Mouse (Mus musculus) cortical plate, adult 2 months (tissue): ENCODE results near the gene Tspan4. TPM values are rescaled to one million over a fixed set of nuclear protein-coding genes. Genes with fewer than 3 reads are reported as not detected.

ENCODE experiments used
- H3K27ac ChIP-seq: fragments of 200-500 bp; 2 replicates; pipeline ENCODE4 v1.5.1; 2012; ENCODE audit warnings: low read length, control low read depth, inconsistent platforms; ENCODE audit not compliant: insufficient read depth
- H3K4me1 ChIP-seq: fragments of 200-500 bp; 2 replicates; pipeline ENCODE4 v1.6.1; 2011; ENCODE audit warnings: low read length; ENCODE audit not compliant: control insufficient read depth, insufficient read depth
- H3K4me3 ChIP-seq: fragments of 200-500 bp; 2 replicates; pipeline ENCODE4 v1.5.1; 2011; ENCODE audit warnings: mild to moderate bottlenecking, low read length, control low read depth; ENCODE audit not compliant: insufficient read depth
- CTCF ChIP-seq: fragments of 200-500 bp; IDR thresholded peaks from 2 replicates; pipeline ENCODE4 v1.5.1; 2011; ENCODE audit warnings: mild to moderate bottlenecking, control low read depth, low read length; ENCODE audit not compliant: insufficient read depth; ENCODE audit errors: extremely low read depth
- POLR2A ChIP-seq: fragments of 200-500 bp; IDR thresholded peaks from 2 replicates; pipeline ENCODE4 v1.6.1; 2011; ENCODE audit warnings: mild to moderate bottlenecking, low read length, control low read depth; ENCODE audit not compliant: insufficient read depth; ENCODE audit errors: extremely low read depth
- polyA plus RNA-seq: library from polyadenylated mRNA; depleted of rRNA; stranded (reverse); fragments of >200 nt; gene quantifications from 2 replicates; pipeline ENCODE4 v1.2.3, GENCODE M21; 2012

Tspan4 gene
- polyA plus RNA-seq, 1 experiment: 33.0 TPM

DNA sequence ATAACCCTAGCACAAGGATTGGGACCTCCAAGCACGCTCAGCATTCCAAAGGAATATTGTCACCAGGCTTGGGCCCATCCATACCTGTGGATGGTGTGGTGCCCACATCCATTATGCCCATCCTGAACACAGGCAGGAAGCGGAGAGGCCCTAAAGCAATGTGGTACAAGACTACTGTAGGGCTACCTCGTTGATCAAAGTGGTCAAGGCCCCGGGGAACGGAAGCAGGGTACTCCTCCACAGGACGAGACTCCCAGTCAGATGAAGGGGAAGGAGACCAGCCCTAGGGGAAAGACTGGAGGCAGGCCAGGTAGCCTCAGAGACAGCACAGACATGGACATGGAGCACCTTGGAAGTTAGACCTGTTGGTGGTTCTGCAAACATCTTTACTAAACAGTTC is 2.3 kb upstream of the Tspan4 start:
- Histone ChIP-seq H3K4me3 (no peak overlapping the region), H3K4me1 (peaks cover 12% of the 10 kb centered on the region), H3K27ac (no peak overlapping the region)
- TF ChIP-seq POLR2A (no peak), CTCF (no peak)

DNA sequence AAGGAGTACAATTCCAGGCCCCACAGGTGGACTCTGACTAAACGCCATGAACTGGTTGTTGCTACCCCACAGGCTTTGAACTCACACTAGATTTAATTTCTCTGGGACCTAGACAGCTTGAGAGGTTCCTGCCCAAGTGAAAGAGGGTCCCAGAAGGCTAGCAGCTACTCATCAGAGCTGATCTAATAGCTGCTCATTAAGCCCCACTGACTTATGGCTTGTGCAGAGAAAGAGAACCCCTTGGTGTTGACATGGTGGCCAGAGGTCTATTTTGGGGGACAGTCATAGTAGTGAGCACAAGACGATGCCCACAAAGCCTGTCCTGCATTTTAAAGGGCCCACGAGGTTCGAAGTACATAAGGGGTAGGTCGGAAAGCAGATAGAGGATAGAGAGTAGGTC is 880 bp upstream of the Tspan4 start:
- peak overlapping the region; percentile 81 for H3K4me3 ChIP-seq
- H3K27ac ChIP-seq: no peak overlapping the region
- TF ChIP-seq POLR2A: no peak
- no peak for TF ChIP-seq CTCF
- H3K4me1 ChIP-seq: peaks cover 8% of the 10 kb centered on the region

GRCm38 (mm10) chr7:141475805-141476158 is 742 bp downstream of the Tspan4 start:
- H3K27ac ChIP-seq: peak overlapping the region; percentile 93; the same call in 1 of the 2 replicates

GRCm38 (mm10) chr7:141476226-141476980 is 1.4 kb downstream of the Tspan4 start:
- H3K4me3 ChIP-seq: peak overlapping the region; percentile 81
- H3K27ac ChIP-seq: peak overlapping the region; percentile 93
- H3K4me1 ChIP-seq: peaks cover 5% of the 10 kb centered on the region; the same call in 1 of the 2 replicates
- TF ChIP-seq CTCF (no peak), POLR2A (no peak)

More at GRCm38 (mm10) chr7:141475805-141476158, 742 bp downstream of the Tspan4 start:
- H3K4me3 ChIP-seq: peak overlapping the region; percentile 81
- TF ChIP-seq POLR2A (no peak), CTCF (no peak)
- H3K4me1 ChIP-seq: peaks cover 5% of the 10 kb centered on the region; the same call in 1 of the 2 replicates

- Histone ChIP-seq H3K4me3 (peak overlapping the region; percentile 81; the same call in 1 of the 2 replicates), H3K27ac (no peak overlapping the region), H3K4me1 (peaks cover 5% of the 10 kb centered on the region; the same call in 1 of the 2 replicates)
- no peak for TF ChIP-seq CTCF
- no peak for TF ChIP-seq POLR2A
These were observed 1.9 kb downstream of the Tspan4 start for GRCm38 (mm10) chr7:141476981-141477370.

DNA sequence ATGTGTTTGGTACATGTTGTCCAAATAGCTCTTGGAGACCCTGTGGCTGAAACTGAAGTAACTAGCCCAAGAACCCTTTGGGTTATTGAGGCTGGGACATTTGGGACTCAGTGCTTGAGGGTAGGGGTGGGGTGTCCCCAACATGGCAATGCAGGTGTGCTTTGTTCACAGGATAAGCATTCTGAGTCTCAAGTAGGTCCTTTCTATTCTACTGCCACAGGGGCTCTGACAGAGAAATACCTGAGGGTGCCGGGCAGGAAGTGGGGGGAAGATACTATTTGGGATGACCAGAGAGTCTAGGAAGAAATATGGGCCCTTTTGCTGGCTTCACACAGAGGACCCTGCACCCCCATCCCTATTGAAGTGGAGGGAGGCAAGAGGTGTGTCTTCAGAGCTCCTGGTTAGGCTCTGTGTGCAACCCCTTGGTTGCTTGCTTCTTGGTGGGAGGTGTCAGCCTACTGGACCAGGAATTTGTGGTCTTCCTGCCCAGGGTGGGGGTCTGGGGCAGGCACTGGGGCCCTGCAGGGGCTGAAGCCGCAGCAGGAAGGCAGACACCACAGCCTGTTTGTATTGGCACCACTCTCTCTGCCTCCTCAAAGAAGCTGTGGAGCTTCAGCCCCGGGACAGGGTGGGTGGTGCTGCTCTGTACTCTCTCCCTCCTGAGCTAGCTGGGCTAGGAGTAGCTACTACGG is 2.7 kb downstream of the Tspan4 start:
- H3K4me3 ChIP-seq: no peak overlapping the region
- no peak overlapping the region for H3K27ac ChIP-seq

DNA sequence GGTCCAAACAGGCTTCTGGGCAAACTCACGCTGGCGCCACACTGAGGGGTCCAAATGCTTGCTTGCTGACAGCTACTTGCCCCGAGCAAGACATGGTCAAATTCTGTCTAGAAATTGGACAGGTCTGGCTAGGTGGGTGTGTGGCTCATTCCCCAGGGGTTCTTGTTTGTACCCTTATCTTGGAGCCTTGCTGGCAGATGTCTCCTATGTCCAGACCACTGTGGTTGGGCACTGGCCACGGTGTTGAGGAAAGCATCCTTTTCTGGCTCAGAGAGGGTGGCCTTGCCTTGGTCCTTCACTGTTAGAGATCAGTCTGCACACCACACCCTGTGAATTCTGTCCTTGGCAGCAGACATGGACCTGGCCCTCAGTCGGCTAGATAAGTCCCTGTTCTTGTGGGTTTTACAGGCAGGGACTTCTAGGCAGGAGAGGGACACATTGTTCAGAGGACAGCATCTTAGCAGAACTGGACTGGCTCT is 3.3 kb downstream of the Tspan4 start:
- Histone ChIP-seq H3K4me1 (peaks cover 5% of the 10 kb centered on the region; the same call in 1 of the 2 replicates), H3K4me3 (no peak overlapping the region), H3K27ac (no peak overlapping the region)
- TF ChIP-seq POLR2A: no peak
- no peak for TF ChIP-seq CTCF

More for the DNA sequence above, 2.7 kb downstream of the Tspan4 start:
- H3K4me1 ChIP-seq: peaks cover 5% of the 10 kb centered on the region; the same call in 1 of the 2 replicates
- no peak for TF ChIP-seq CTCF
- TF ChIP-seq POLR2A: no peak

DNA sequence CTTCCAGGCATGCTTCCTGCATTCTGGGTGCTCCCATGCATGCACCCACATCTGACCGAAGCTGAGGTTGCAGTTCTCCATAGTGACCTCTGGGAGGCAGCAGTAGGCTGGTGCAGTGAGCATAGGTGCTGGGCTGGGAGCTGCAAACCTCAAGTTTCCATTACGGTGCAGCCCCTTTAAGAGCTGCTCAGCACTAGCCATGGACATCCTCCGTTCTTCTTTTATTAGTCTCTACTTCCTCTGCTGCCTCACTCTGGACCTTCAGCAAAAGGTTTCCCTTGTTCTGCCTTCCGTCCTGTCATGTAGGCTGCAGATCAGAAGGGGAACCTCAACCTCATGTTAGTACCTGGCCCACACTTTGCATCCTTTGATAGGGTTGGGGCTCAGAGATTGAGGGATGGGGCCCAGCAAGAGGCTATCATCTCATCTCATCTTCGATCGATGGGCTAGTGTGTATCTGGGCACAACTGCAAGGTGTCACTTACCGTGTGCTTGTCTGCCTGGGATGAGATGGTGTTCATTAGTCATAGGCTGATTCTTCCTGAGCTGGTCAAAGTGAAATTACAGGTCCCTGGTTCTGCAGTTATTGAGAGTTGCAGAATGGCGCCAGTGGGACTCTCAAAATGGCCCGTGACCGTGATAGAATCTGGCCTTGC is 5.9 kb downstream of the Tspan4 start:
- peak; percentile 99 for TF ChIP-seq CTCF
- no peak for TF ChIP-seq POLR2A
- Histone ChIP-seq H3K4me3 (peak overlapping the region; percentile 26; the same call in 1 of the 2 replicates), H3K4me1 (no peaks in the 10 kb centered on the region), H3K27ac (no peak overlapping the region)
